Mouse (Mus musculus) stomach, embryonic 16.5 days (tissue): ENCODE measurements around the gene Pld6. TPM values are rescaled to one million over a fixed set of nuclear protein-coding genes. Genes with fewer than 3 reads are reported as not detected.

Experiments used
- ATAC-seq: fragments of 200-750 bp; cut with Nextera tagmentation; 2 replicates; pipeline ENCODE4 v1.8.0; 2017; ENCODE audit warnings: moderate number of reproducible peaks, moderate TSS enrichment; ENCODE audit not compliant: insufficient read depth, low FRiP score
- H3K27ac ChIP-seq: fragments of 300-500 bp; sonication (generic); 2 replicates; pipeline ENCODE4 v1.5.1; 2014; ENCODE audit warnings: low read length
- H3K27me3 ChIP-seq: fragments of 300-500 bp; sonication (generic); 2 replicates; pipeline ENCODE4 v1.6.1; 2014; ENCODE audit warnings: low read length, control low read depth, mixed read lengths; ENCODE audit not compliant: control insufficient read depth, insufficient read depth
- H3K36me3 ChIP-seq: fragments of 300-500 bp; sonication (generic); 2 replicates; pipeline ENCODE4 v1.6.1; 2014; ENCODE audit warnings: low read length; ENCODE audit not compliant: control insufficient read depth, insufficient read depth
- H3K4me1 ChIP-seq: fragments of 300-500 bp; sonication (generic); 2 replicates; pipeline ENCODE4 v1.6.1; 2014; ENCODE audit warnings: low read length, control low read depth, mixed read lengths; ENCODE audit not compliant: control insufficient read depth, insufficient read depth
- H3K4me2 ChIP-seq: fragments of 300-500 bp; sonication (generic); 2 replicates; pipeline ENCODE4 v1.6.1; 2014; ENCODE audit warnings: low read depth, low read length, mixed read lengths
- H3K4me3 ChIP-seq: fragments of 300-500 bp; sonication (generic); replicated peaks from 2 replicates; pipeline ENCODE4 v1.5.1; 2014; ENCODE audit warnings: mild to moderate bottlenecking, low read length
- H3K9ac ChIP-seq: fragments of 300-500 bp; sonication (generic); 2 replicates; pipeline ENCODE4 v1.6.1; 2014; ENCODE audit warnings: low read length
- H3K9me3 ChIP-seq: fragments of 300-500 bp; sonication (generic); replicated peaks from 2 replicates; pipeline ENCODE4 v1.6.1; 2016; ENCODE audit warnings: low read length, control low read depth; ENCODE audit not compliant: control insufficient read depth
- WGBS: fragments of 180-500 bp; shearing (Covaris S2); extraction: QIAGEN DNeasy Blood & Tissue Kit; methylation state at CpG from one replicate; pipeline ENCODE4 v1.1.7; 2014; 5-methylcytosine and 5-hydroxymethylcytosine counted together
- polyA plus RNA-seq: library from polyadenylated mRNA; unstranded; fragments of >200 nt; fragmentation: Nextera tagmentation; extraction: Ambion mirVana; gene quantifications from 2 replicates; pipeline ENCODE4 v1.2.1, GENCODE M21; 2015

Gene Pld6
- polyA plus RNA-seq, 1 experiment from 2014 or later, result 6.0 TPM

DNA sequence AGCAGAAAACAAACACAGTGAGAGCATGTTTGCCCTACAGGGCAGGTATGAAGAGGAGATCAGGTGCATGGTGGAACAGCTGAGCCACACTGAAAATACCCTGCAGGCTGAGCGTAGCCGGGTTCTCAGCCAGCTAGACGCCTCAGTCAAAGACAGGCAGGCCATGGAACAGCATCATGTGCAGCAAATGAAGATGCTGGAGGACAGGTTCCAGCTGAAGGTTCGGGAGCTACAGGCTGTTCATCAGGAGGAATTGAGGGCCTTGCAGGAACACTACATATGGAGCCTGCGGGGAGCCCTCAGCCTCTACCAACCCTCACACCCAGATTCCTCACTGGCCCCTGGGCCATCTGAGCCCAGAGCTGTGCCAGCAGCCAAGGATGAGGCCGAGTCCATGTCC is 26.6 kb downstream of the Pld6 start:
- no peaks in the 10 kb centered on the region for H3K9me3 ChIP-seq
- no peak for ATAC-seq
- no peaks in the 10 kb centered on the region for H3K4me1 ChIP-seq
- 88% methylated on average over 6 of the region's 6 CpGs for WGBS
- H3K27me3 ChIP-seq, result no peaks in the 10 kb centered on the region
- H3K4me2 ChIP-seq, result no peak overlapping the region
- H3K27ac ChIP-seq, result no peak overlapping the region
- no peak overlapping the region for H3K9ac ChIP-seq
- peaks cover 36% of the 10 kb centered on the region for H3K36me3 ChIP-seq
- no peak overlapping the region for H3K4me3 ChIP-seq

GRCm38 (mm10) chr11:59759626-59760025 is 27.8 kb downstream of the Pld6 start:
- no peaks in the 10 kb centered on the region for H3K4me1 ChIP-seq
- no peak overlapping the region for H3K4me2 ChIP-seq
- H3K4me3 ChIP-seq, result no peak overlapping the region
- ATAC-seq, result no peak
- no peaks in the 10 kb centered on the region for H3K27me3 ChIP-seq
- no peaks in the 10 kb centered on the region for H3K9me3 ChIP-seq
- H3K9ac ChIP-seq, result no peak overlapping the region
- H3K27ac ChIP-seq, result no peak overlapping the region
- H3K36me3 ChIP-seq, result peaks cover 31% of the 10 kb centered on the region
- 79% methylated on average over 2 of the region's 2 CpGs for WGBS

GRCm38 (mm10) chr11:59759178-59759577 is 28.3 kb downstream of the Pld6 start:
- 78% methylated on average over 4 of the region's 4 CpGs for WGBS
- H3K36me3 ChIP-seq, result peaks cover 30% of the 10 kb centered on the region
- ATAC-seq, result no peak

GRCm38 (mm10) chr11:59758191-59758985 is 29.1 kb downstream of the Pld6 start:
- no peaks in the 10 kb centered on the region for H3K4me1 ChIP-seq
- ATAC-seq, result no peak
- H3K36me3 ChIP-seq, result peaks cover 30% of the 10 kb centered on the region
- no peak overlapping the region for H3K4me2 ChIP-seq
- 85% methylated on average over 9 of the region's 9 CpGs for WGBS
- H3K9me3 ChIP-seq, result no peaks in the 10 kb centered on the region
- H3K9ac ChIP-seq, result no peak overlapping the region
- H3K27me3 ChIP-seq, result no peaks in the 10 kb centered on the region
- H3K4me3 ChIP-seq, result no peak overlapping the region
- H3K27ac ChIP-seq, result no peak overlapping the region; the same call in 1 of the 2 replicates

More at GRCm38 (mm10) chr11:59759178-59759577, 28.3 kb downstream of the Pld6 start:
- Histone ChIP-seq H3K4me1 (no peaks in the 10 kb centered on the region), H3K4me2 (no peak overlapping the region), H3K9ac (no peak overlapping the region), H3K27ac (no peak overlapping the region; the same call in 1 of the 2 replicates), H3K27me3 (no peaks in the 10 kb centered on the region), H3K9me3 (no peaks in the 10 kb centered on the region), H3K4me3 (no peak overlapping the region)

DNA sequence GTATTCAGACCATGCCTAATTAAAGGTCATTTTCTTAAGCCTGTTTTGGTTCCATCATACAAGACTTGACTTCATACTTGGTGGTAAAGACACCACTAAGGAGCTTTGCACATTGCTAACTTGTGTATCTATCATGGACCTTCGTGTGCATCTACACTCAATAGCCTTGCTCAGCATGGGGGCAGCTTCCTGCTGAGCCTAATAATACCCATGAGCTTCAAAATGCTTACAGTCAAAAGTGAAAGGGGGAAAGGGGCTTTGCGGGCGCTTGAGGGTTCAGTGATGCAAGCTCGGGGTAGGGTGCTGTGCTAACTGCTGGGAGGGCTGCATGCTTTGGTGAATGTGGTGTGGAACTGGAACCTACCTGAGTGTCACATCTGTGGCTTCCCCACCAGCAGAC is 31.1 kb downstream of the Pld6 start:
- no peak overlapping the region for H3K27ac ChIP-seq
- no peak overlapping the region for H3K4me3 ChIP-seq
- no peaks in the 10 kb centered on the region for H3K4me1 ChIP-seq
- H3K36me3 ChIP-seq, result peaks cover 32% of the 10 kb centered on the region
- H3K9me3 ChIP-seq, result no peaks in the 10 kb centered on the region
- no peak for ATAC-seq
- no peak overlapping the region for H3K4me2 ChIP-seq
- WGBS, result 85% methylated on average over 4 of the region's 4 CpGs
- no peaks in the 10 kb centered on the region for H3K27me3 ChIP-seq
- no peak overlapping the region for H3K9ac ChIP-seq

DNA sequence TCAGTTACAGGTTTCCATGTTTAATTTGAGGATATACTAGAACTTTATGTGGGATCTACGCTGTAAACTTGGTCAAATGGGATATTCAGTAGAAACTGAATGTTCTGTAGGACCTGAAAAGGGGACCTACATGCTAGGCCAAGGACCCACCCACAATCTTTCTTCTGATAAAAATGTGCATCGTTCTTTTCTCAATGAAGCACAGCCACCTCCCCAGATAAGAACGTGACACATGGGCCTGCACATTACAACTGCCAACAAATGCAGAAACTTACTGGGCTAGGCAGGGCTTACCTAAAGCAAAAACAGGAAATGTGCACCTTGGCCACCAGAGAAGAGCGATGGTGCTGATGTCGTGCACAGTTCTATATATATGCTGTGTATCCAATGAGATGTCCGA is 32.9 kb downstream of the Pld6 start:
- Histone ChIP-seq H3K4me2 (no peak overlapping the region), H3K27ac (no peak overlapping the region), H3K27me3 (no peaks in the 10 kb centered on the region), H3K9ac (no peak overlapping the region), H3K9me3 (no peaks in the 10 kb centered on the region), H3K36me3 (peaks cover 24% of the 10 kb centered on the region; the same call in 1 of the 2 replicates), H3K4me3 (no peak overlapping the region), H3K4me1 (no peaks in the 10 kb centered on the region)
- WGBS, result 88% methylated on average over 6 of the region's 6 CpGs
- ATAC-seq, result no peak

DNA sequence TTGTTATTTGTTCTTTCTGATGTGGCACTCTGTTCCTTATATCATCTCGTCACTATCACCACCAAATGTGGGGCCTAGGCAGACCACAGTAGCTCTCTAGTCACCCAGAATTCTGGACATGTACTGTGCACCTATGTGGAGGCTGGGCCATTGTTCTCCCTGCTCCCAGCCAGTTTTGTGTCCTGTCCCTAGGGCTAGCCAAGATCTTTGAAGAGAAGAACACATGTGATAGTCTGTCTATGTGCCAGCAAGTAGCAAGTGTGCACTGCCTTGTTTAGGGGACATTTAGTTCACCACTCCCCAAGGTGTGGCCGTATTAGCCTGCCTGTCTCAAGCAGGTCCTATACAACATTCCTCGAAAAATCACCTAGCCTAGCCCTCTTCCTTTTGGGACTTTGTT is 38.4 kb downstream of the Pld6 start:
- 83% methylated on average over 3 of the region's 3 CpGs for WGBS
- Histone ChIP-seq H3K4me2 (no peak overlapping the region), H3K27ac (no peak overlapping the region), H3K4me1 (no peaks in the 10 kb centered on the region), H3K9ac (no peak overlapping the region), H3K4me3 (no peak overlapping the region), H3K36me3 (peaks cover 12% of the 10 kb centered on the region; the same call in 1 of the 2 replicates), H3K27me3 (no peaks in the 10 kb centered on the region), H3K9me3 (no peaks in the 10 kb centered on the region)
- ATAC-seq, result no peak

DNA sequence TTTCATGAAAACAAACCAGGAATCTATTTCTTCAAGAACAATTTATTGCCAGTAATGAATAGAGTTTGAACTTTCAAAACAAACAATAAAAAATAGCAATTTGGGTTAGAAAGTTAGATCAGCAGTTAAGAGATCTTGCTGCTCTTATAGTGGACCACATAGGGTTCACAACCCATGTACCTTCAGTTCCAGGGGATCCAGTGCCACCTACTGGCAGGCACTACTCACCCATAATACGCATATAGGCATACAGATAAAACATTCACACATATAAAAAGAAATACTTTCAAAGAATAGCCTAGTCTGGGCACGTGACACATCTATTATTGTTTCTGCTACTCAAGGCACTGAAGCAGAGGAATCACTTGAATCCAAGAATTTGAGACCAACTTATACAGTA is 40.8 kb downstream of the Pld6 start:
- ATAC-seq, result no peak
- no peaks in the 10 kb centered on the region for H3K9me3 ChIP-seq
- peaks cover 4% of the 10 kb centered on the region; the same call in 1 of the 2 replicates for H3K36me3 ChIP-seq
- WGBS, result 79% methylated on average over 2 of the region's 2 CpGs
- no peak overlapping the region for H3K27ac ChIP-seq
- no peak overlapping the region for H3K9ac ChIP-seq
- no peaks in the 10 kb centered on the region for H3K27me3 ChIP-seq
- H3K4me1 ChIP-seq, result no peaks in the 10 kb centered on the region
- no peak overlapping the region for H3K4me2 ChIP-seq
- no peak overlapping the region for H3K4me3 ChIP-seq

DNA sequence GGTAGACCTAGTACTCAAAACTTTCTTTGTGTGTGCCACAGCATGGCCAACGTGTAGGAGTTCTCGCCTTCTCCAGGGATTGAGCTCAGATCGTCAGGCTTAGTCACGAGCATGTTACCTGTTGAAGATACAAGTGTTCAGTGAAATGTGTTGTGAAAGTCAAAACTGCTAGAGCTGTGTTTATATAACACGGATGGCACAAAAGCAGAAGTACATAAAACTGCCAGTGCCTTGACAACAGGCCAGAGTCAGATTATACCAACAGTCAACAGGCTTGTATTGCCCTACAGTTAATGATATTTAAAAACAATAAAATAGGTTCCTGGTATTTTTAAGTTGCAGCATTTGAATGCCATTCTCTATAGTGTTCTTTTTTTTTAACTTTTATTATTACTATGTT is 41.6 kb downstream of the Pld6 start:
- H3K27me3 ChIP-seq, result no peaks in the 10 kb centered on the region
- H3K4me2 ChIP-seq, result no peak overlapping the region
- WGBS, result 84% methylated on average over 5 of the region's 5 CpGs
- no peak overlapping the region for H3K27ac ChIP-seq
- ATAC-seq, result no peak
- no peak overlapping the region for H3K9ac ChIP-seq
- H3K4me1 ChIP-seq, result no peaks in the 10 kb centered on the region
- no peak overlapping the region for H3K4me3 ChIP-seq
- H3K36me3 ChIP-seq, result peaks cover 7% of the 10 kb centered on the region; the same call in 1 of the 2 replicates
- no peaks in the 10 kb centered on the region for H3K9me3 ChIP-seq
